Comparison of ENCODE assay signal across 10 mouse cellular contexts in the genomic region with DNA sequence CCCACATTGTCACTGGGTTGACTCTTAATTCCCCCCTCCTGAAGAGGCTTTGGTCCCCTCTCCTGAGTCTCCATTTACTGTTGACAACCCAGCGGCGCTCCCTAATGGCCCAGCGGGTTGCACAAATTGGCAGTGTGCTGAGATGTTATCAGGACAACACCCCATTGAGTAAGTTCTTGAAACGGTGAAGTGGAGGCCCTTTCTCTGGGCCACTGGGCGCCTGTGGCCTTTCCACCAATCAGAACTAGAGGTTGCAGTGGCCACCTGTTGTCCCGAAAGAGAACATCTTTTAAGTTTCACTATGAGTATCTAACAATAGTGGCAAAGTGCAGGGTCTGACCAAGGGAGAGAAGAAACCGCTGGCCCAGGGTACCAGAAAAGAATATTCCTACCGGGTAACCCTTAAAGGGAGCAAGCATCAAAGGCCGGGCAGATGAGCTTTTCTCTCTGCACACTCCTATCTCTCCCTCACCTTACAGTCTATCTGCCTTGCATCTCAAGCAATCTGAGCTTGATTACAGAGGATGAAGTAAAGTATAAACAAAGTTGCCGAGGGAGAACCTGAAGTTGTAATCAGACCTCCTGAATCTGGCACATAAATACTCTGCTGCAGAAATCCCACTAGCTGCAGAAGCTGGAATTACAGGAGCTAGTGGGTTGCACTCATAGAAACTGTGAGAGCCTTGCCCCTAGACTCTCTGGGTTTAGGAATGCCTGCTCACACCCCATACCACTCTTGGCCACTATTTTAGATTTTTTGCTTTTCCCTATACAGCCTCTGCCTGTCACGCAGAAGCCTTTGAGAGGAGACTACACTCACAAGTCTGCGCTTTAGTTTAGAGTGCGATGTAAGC. TPM values are rescaled to one million over a fixed set of nuclear protein-coding genes. Genes with fewer than 3 reads are reported as not detected.
A peak's percentile ranks its signal among the peaks of the same experiment; 100 is the strongest.
DNase-seq lines count a peak whose midpoint lies in the region; ATAC-seq lines count a peak whose summit lies in the region.
"Had no signal": no experiment of that assay in that cellular context is flagged by ENCODE, and none has a peak within 500 bp of the region (broad histone marks: within the 10 kb centered on the region; RNA-seq: fewer than 3 reads in every experiment).

No protein-coding gene starts in this region.

- H3K27ac ChIP-seq in limb, embryonic 11.5 days (replicated peaks; ENCODE audit: low read depth, low read length) = no peak overlapping the region
- H3K27ac ChIP-seq in stomach, embryonic 16.5 days (ENCODE audit: low read length) = no peak overlapping the region; the same call in 1 of the 2 replicates
- H3K27ac ChIP-seq: embryonic facial prominence, embryonic 13.5 days; macrophage had no signal

- H3K4me2 ChIP-seq in limb, embryonic 11.5 days (ENCODE audit: low read depth, severe bottlenecking) = no peak overlapping the region
- H3K4me2 ChIP-seq in stomach, embryonic 16.5 days (ENCODE audit: low read depth, low read length) = no peak overlapping the region
- H3K4me2 ChIP-seq: embryonic facial prominence, embryonic 13.5 days had no signal

- H3K36me3 ChIP-seq in limb, embryonic 11.5 days (ENCODE audit: control insufficient read depth, insufficient read depth, low read length) = no peaks in the 10 kb centered on the region
- no peaks in the 10 kb centered on the region for H3K36me3 ChIP-seq in stomach, embryonic 16.5 days (ENCODE audit: control insufficient read depth, insufficient read depth, low read length)
- H3K36me3 ChIP-seq: embryonic facial prominence, embryonic 13.5 days had no signal

- no peak overlapping the region for H3K4me3 ChIP-seq in limb, embryonic 11.5 days (ENCODE audit: low read depth, low read length)
- H3K4me3 ChIP-seq in stomach, embryonic 16.5 days (replicated peaks; ENCODE audit: low read length) = no peak overlapping the region
- H3K4me3 ChIP-seq: embryonic facial prominence, embryonic 13.5 days had no signal

- H3K9ac ChIP-seq in limb, embryonic 11.5 days (ENCODE audit: low read length) = no peak overlapping the region
- no peak overlapping the region for H3K9ac ChIP-seq in stomach, embryonic 16.5 days (ENCODE audit: low read length)
- H3K9ac ChIP-seq: embryonic facial prominence, embryonic 13.5 days had no signal

- WGBS in limb, embryonic 11.5 days = 24% methylated on average over 13 of the region's 13 CpGs
- WGBS in stomach, embryonic 16.5 days = 33% methylated on average over 13 of the region's 13 CpGs

- no peaks in the 10 kb centered on the region for H3K27me3 ChIP-seq in limb, embryonic 11.5 days (ENCODE audit: control insufficient read depth, insufficient read depth, low read length)
- no peaks in the 10 kb centered on the region for H3K27me3 ChIP-seq in stomach, embryonic 16.5 days (ENCODE audit: control insufficient read depth, insufficient read depth, low read length)

- no peak for ATAC-seq in limb, embryonic 11.5 days (ENCODE audit: insufficient number of reproducible peaks, low FRiP score, low TSS enrichment, low read depth)
- peak; percentile 45; the same call in 1 of the 2 replicates for ATAC-seq in stomach, embryonic 16.5 days (ENCODE audit: insufficient read depth, low FRiP score)

- intact Hi-C loops in heart, postnatal 25 days (cut with DNase I) = loop anchor here (5.0 kb wide), 1 partner anchor 348 kb away; no protein-coding TSS in a partner anchor

- no peaks in the 10 kb centered on the region for H3K9me3 ChIP-seq in limb, embryonic 11.5 days (ENCODE audit: control insufficient read depth, low read length)
- no peaks in the 10 kb centered on the region for H3K9me3 ChIP-seq in stomach, embryonic 16.5 days (replicated peaks; ENCODE audit: control insufficient read depth, low read length)
- H3K9me3 ChIP-seq: embryonic facial prominence, embryonic 13.5 days had no signal

- peak; percentile 90 for DNase-seq in heart, adult 11 months
- DNase-seq in heart, postnatal 25 days (ENCODE audit: low spot score) = no peak
- peak; percentile 48 to 49 for DNase-seq in urinary bladder, postnatal 36 days (ENCODE audit: low spot score in 2 of 2)
- DNase-seq in urinary bladder, postnatal 25 days (ENCODE audit: low spot score) = no peak
- peak; percentile 53 for DNase-seq in limb, embryonic 11.5 days (ENCODE audit: low spot score)
- DNase-seq in left cerebral cortex, adult 11 months (ENCODE audit: low spot score) = no peak
- no peak for DNase-seq in adrenal gland, postnatal 4 days (ENCODE audit: low spot score in 2 of 2)

- H3K4me1 ChIP-seq in limb, embryonic 11.5 days (ENCODE audit: control insufficient read depth, insufficient read depth, low read length) = peaks cover 3% of the 10 kb centered on the region; the same call in 1 of the 2 replicates
- H3K4me1 ChIP-seq in stomach, embryonic 16.5 days (ENCODE audit: control insufficient read depth, insufficient read depth, low read length) = peaks cover 10% of the 10 kb centered on the region

RNA-seq across cellular contexts. Expression of gene Tox3, which starts 1.8 kb away (rescaled TPM):
- 1 to 10 TPM; 4.5 to 5.7 TPM for total RNA-seq in heart, postnatal 25 days (2021)
- 8.3 and 9.2 TPM in 2 replicates for polyA plus RNA-seq in limb, embryonic 11.5 days (2014; fragmentation: Nextera tagmentation; extraction: Ambion mirVana)
- polyA plus RNA-seq in stomach, embryonic 16.5 days (2015; fragmentation: Nextera tagmentation; extraction: Ambion mirVana) = 4.3 and 5.2 TPM in 2 replicates
- 10 to 100 TPM; 12.0 to 14.4 TPM for total RNA-seq in adrenal gland, postnatal 4 days (2021)
- polyA plus RNA-seq: macrophage had no signal

Comparison
In these comparisons a context has a peak if more than half of its experiments do, and no peak if none do; other contexts are left out.
1. DNase-seq: peak in heart, adult 11 months (single experiment), urinary bladder, postnatal 36 days (2 of 2) and limb, embryonic 11.5 days (single experiment); none in heart, postnatal 25 days (single experiment), urinary bladder, postnatal 25 days (single experiment), left cerebral cortex, adult 11 months (single experiment) and adrenal gland, postnatal 4 days (0 of 2).